Mouse (Mus musculus) gastrocnemius, adult 2 months (tissue): ENCODE measurements around the gene Pklr. TPM values are rescaled to one million over a fixed set of nuclear protein-coding genes. Genes with fewer than 3 reads are reported as not detected.

Experiments
- DNase-seq: peaks from one replicate; pipeline ENCODE4 v3.0.0; 2022
- H3K27ac ChIP-seq: fragments of 200-600 bp; 2 replicates; pipeline ENCODE4 v1.8.1; 2022; ENCODE audit warnings: mild to moderate bottlenecking
- H3K4me3 ChIP-seq: fragments of 200-600 bp; 2 replicates; pipeline ENCODE4 v1.8.1; 2022; ENCODE audit warnings: mild to moderate bottlenecking, moderate library complexity
- CTCF ChIP-seq: fragments of 200-600 bp; IDR thresholded peaks from 2 replicates; pipeline ENCODE4 v1.8.1; 2022; ENCODE audit warnings: antibody characterized with exemption, mild to moderate bottlenecking, moderate library complexity
- intact Hi-C: fragments of 180-260 bp; cut with DNase I; formaldehyde crosslinking; loops from one replicate; pipeline ENCODE4 v1.15.1; 2025
- total RNA-seq, 2 experiments: library from RNA; stranded (reverse); gene quantifications; 2 replicates each; pipeline ENCODE4 v1.2.3; 2021

Pklr gene
- total RNA-seq, 2 experiments from 2014 or later, result not detected

DNA sequence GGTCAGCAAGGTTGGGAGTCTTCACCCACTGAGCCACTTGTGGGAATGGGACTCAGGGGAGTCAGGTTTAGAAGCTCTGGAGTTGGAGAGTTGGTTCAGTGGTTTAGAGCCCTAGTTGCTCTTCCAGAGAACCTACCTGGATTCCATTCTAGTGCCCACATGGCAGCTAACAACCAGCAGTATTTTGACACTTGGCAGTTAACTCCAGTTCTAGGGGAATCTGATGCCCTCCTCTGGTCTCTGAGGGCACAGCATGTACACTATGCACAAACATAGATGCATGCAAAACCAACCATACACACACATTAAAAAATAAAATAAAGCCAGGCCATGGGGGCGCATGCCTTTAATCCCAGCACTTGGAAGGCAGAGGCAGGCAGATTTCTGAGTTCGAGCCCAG, 57.9 kb downstream of the Pklr start:
- no peak overlapping the region for H3K27ac ChIP-seq
- no peak overlapping the region for H3K4me3 ChIP-seq
- intact Hi-C loops, result no loop called here
- TF ChIP-seq CTCF, result peak; percentile 33; the same call in 1 of the 2 replicates
- no peak for DNase-seq

Other genes with a start within 250 kb of the Pklr start
- 1 to 10 TPM; 7.0 to 8.6 TPM for gene Msto1, start 222.1 kb upstream of the Pklr start, total RNA-seq
- 10 to 100 TPM; 34.2 to 35.6 TPM for gene Ash1l, start 185.5 kb upstream of the Pklr start, total RNA-seq
- 10 to 100 TPM; 65.5 to 79.9 TPM for gene Dap3, start 185.0 kb upstream of the Pklr start, total RNA-seq
- gene Rusc1, start 42.8 kb upstream of the Pklr start, total RNA-seq, result 10 to 100 TPM; 16.8 to 20.5 TPM
- gene Gm43738, start 35.0 kb upstream of the Pklr start, total RNA-seq, result not detected
- 10 to 100 TPM; 24.8 to 28.8 TPM for gene Fdps, start 34.2 kb upstream of the Pklr start, total RNA-seq
- gene Hcn3, start 24.1 kb downstream of the Pklr start, total RNA-seq, result under 1 TPM; 0.31 to 0.43 TPM
- gene Clk2, start 28.7 kb downstream of the Pklr start, total RNA-seq, result 10 to 100 TPM; 16.0 to 21.4 TPM
- 10 to 100 TPM; 37.7 to 39.0 TPM for gene Scamp3, start 41.3 kb downstream of the Pklr start, total RNA-seq
- gene Fam189b, start 47.0 kb downstream of the Pklr start, total RNA-seq, result 10 to 100 TPM; 15.8 to 17.2 TPM
- 10 to 100 TPM; 17.4 to 19.7 TPM for gene Gba, start 66.8 kb downstream of the Pklr start, total RNA-seq
- 10 to 100 TPM in 1 of 2 experiments, 1 to 10 TPM in 1; 6.4 to 10.2 TPM for gene Thbs3, start 79.0 kb downstream of the Pklr start, total RNA-seq
- gene Mtx1, start 90.9 kb downstream of the Pklr start, total RNA-seq, result 10 to 100 TPM; 40.7 to 51.4 TPM
- gene Muc1, start 92.9 kb downstream of the Pklr start, total RNA-seq, result under 1 TPM; 0.13 to 0.22 TPM
- gene Krtcap2, start 109.8 kb downstream of the Pklr start, total RNA-seq, result 10 to 100 TPM; 62.9 to 79.7 TPM
- gene Trim46, start 110.2 kb downstream of the Pklr start, total RNA-seq, result under 1 TPM; 0.18 to 0.50 TPM
- gene Dpm3, start 123.2 kb downstream of the Pklr start, total RNA-seq, result 10 to 100 TPM; 16.4 to 26.9 TPM
- gene Slc50a1, start 134.4 kb downstream of the Pklr start, total RNA-seq, result 1 to 10 TPM; 8.9 to 9.7 TPM
- 10 to 100 TPM in 1 of 2 experiments, 1 to 10 TPM in 1; 7.9 to 13.1 TPM for gene Efna1, start 145.0 kb downstream of the Pklr start, total RNA-seq
- gene Efna3, start 186.8 kb downstream of the Pklr start, total RNA-seq, result not detected
- under 1 TPM; 0.15 to 0.20 TPM for gene Efna4, start 201.9 kb downstream of the Pklr start, total RNA-seq
- gene Adam15, start 213.9 kb downstream of the Pklr start, total RNA-seq, result 10 to 100 TPM; 21.7 to 30.5 TPM
- gene Dcst2, start 225.8 kb downstream of the Pklr start, total RNA-seq, result not detected
- not detected for gene Dcst1, start 229.1 kb downstream of the Pklr start, total RNA-seq